Mouse (Mus musculus) Patski (cell line): ENCODE measurements around the gene Med15. TPM values are rescaled to one million over a fixed set of nuclear protein-coding genes. Genes with fewer than 3 reads are reported as not detected.
"Not testable (repeated sequence)": the region's sequence is repeated elsewhere in the genome, so short reads cannot be mapped to it uniquely, and the experiment has no call there.

ENCODE experiments used
- ATAC-seq: fragments of 100-300 bp; one replicate; pipeline ENCODE4 v1.8.0; 2021
- CTCF ChIA-PET: fragments of 350-600 bp; sonication (Branson Sonifier 250); formaldehyde crosslinking; loops from one replicate; lab custom pipeline; 2022; ENCODE audit warnings: inconsistent platforms; lab: Charles Lee
- POLR2A ChIA-PET: fragments of 350-600 bp; sonication (Branson Sonifier 250); formaldehyde crosslinking; loops from one replicate; lab custom pipeline; 2022; ENCODE audit warnings: antibody characterized with exemption, inconsistent platforms; lab: Charles Lee
- DNase-seq: peaks from one replicate; pipeline ENCODE4 v3.0.0-alpha.2; 2011; ENCODE audit warnings: low read depth, low spot score
- H3K27me3 ChIP-seq: fragments of 371-371 bp; one replicate; pipeline ENCODE4 v1.5.1; 2021
- CTCF ChIP-seq: fragments of 100-300 bp; IDR thresholded peaks from one replicate; pipeline ENCODE4 v1.5.1; 2021
- in situ Hi-C: fragments of 300-500 bp; cut with MboI; formaldehyde crosslinking; loops from 3 replicates; pipeline ENCODE4 v1.11.1; 2018; ENCODE audit warnings: low pct_unique_long_range_greater_than_20kb, mixed read lengths
- polyA plus RNA-seq: library from polyadenylated mRNA; unstranded; gene quantifications from one replicate; pipeline ENCODE4 v1.2.3, GENCODE M21; 2021

Gene Med15
- polyA plus RNA-seq, 1 experiment from 2014 or later: 69.1 TPM

GRCm38 (mm10) chr16:17625488-17626268 lies 107.0 kb downstream of the Med15 start:
- ATAC-seq (no peak), DNase-seq (no peak)
- CTCF ChIA-PET: interaction anchor here (0.6 to 1.1 kb wide), 5 partner anchors 11 to 71 kb away, joined by 3 to 5 read pairs (median 3); no protein-coding TSS in a partner anchor
- POLR2A ChIA-PET: no interaction called here
- in situ Hi-C loops: no loop called here
- H3K27me3 ChIP-seq: no peaks in the 10 kb centered on the region
- TF ChIP-seq CTCF: peak; percentile 76

- POLR2A ChIA-PET: no interaction called here
- no peak for TF ChIP-seq CTCF
Measured at GRCm38 (mm10) chr16:17621936-17622335, 110.8 kb downstream of the Med15 start.

DNA sequence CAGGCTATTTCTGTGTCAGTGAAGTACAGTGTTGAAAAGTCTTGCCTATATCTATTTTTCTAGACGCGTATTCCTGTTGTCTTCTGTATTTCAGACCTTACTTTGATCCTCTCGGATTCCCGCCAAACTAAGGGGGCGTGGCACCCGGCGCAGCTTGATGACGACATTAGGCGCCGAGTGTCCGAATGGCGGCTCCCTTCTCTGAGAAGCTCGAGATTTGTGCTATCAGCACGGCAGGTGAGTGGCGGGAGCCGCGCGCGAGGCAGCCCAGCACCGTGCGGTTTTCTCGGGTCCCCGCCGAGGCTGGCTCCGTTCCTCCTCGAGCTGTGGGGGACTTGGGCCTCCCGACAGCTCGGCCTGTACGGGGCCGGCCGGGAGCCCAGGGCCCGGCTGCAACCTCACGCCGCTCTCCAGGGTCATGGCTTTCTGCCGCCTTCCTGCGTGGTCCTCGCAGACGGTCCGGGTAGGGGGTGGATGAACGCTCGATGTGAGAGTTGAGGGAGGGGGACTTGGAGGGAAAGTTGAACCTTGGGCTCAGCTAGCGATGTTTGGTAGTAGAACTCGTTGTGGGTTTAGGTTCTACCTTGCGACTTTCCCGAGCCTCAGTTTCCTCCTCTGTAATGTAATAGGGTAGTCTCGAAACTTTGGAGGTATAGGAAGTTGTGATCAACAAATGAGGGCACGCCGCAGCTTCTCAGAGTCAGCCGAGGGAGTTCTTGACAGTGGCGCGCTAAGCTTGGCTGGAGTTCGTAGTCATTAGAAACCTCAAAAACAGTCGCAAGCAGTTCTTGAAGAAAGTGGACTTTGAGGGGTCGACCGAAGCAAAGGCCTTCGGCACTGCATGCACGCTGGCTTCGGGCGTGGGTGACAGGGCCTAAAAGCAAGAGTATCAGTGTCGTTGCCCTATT lies 113.2 kb downstream of the Med15 start, which contains the start of gene Smpd4:
TSS of gene Smpd4 (plus strand) at position 157 of the 908 bp plus-strand sequence.
- TF ChIP-seq CTCF: no peak
- in situ Hi-C loops: loop anchor here (5.0 kb wide), 1 partner anchor 62 kb away; no protein-coding TSS in a partner anchor
- ChIA-PET POLR2A (interaction anchor here (0.6 kb wide), 1 partner anchor 30 kb away, joined by 3 read pairs; no protein-coding TSS in a partner anchor), CTCF (interaction anchor here (1.2 to 5.0 kb wide), 5 partner anchors 10 to 62 kb away, joined by 3 to 45 read pairs (median 6); no protein-coding TSS in a partner anchor)
- ATAC-seq: no peak
- no peak for DNase-seq
- H3K27me3 ChIP-seq: no peaks in the 10 kb centered on the region

More at GRCm38 (mm10) chr16:17621936-17622335, 110.8 kb downstream of the Med15 start:
- H3K27me3 ChIP-seq: no peaks in the 10 kb centered on the region
- ATAC-seq: no peak
- CTCF ChIA-PET: interaction anchor here (0.8 to 1.2 kb wide), 2 partner anchors 16 to 37 kb away, joined by 3 read pairs; no protein-coding TSS in a partner anchor
- DNase-seq: no peak
- in situ Hi-C loops: loop anchor here (5.0 kb wide), 1 partner anchor 65 kb away; no protein-coding TSS in a partner anchor

- ChIA-PET POLR2A (no interaction called here), CTCF (interaction anchor here (1.1 to 5.0 kb wide), 4 partner anchors 9 to 60 kb away, joined by 3 to 45 read pairs (median 14); partner anchors contain the start of genes Lrrc74b and P2rx6)
- no peaks in the 10 kb centered on the region for H3K27me3 ChIP-seq
- in situ Hi-C loops: no loop called here
- ATAC-seq (no peak), DNase-seq (no peak)
- peak; percentile 80 for TF ChIP-seq CTCF
Measured at GRCm38 (mm10) chr16:17617922-17618565, 114.6 kb downstream of the Med15 start.

GRCm38 (mm10) chr16:17616212-17616611 lies 116.5 kb downstream of the Med15 start:
- H3K27me3 ChIP-seq: no peaks in the 10 kb centered on the region
- TF ChIP-seq CTCF: no peak
- POLR2A ChIA-PET: no interaction called here
- DNase-seq (no peak), ATAC-seq (no peak)
- CTCF ChIA-PET: interaction anchor here (1.0 to 5.0 kb wide), 4 partner anchors 49 to 58 kb away, joined by 3 to 45 read pairs (median 13); partner anchors contain the start of genes Lrrc74b and P2rx6
- in situ Hi-C loops: no loop called here

DNA sequence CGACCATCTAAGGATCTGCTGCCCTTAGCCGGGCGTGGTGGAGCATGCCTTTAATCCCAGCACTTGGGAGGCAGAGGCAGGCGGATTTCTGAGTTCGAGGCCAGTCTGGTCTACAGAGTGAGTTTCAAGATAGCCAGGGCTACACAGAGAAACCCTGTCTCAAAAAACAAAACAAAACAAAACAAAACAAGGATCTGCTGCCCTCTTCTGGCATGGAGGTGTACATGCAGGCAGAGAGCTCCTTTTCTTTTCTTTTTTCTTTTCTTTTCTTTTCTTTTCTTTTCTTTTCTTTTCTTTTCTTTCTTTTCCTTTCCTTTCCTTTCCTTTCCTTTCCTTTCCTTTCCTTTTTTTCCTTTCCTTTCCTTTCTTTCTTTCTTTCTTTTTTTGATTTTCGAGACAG lies 118.0 kb downstream of the Med15 start:
- not testable (repeated sequence) for ATAC-seq

DNA sequence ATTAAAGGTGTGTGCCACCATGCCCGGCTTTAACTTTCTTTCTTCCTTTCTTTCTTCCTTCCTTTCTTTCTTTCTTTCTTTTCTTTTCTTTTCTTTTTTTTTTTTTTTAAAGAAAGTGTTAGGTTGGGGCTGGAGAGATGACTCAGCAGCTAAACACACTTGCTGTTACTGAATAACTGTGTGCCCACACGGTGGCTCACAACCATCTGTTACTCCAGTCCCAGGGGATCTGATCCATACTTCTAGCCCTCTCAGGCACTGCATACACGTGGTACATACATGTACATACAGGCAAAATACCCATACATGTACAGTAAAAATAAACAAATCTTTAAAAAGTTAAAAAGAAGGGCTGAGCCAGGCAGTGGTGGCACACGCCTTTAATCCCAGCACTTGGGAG lies 121.3 kb downstream of the Med15 start:
- in situ Hi-C loops: no loop called here
- ATAC-seq (no peak), DNase-seq (peak; percentile 41)
- ChIA-PET POLR2A (no interaction called here), CTCF (interaction anchor here (1.1 to 3.3 kb wide), 3 partner anchors 14 to 53 kb away, joined by 3 to 14 read pairs (median 4); no protein-coding TSS in a partner anchor)
- no peaks in the 10 kb centered on the region for H3K27me3 ChIP-seq
- peak; percentile 22 for TF ChIP-seq CTCF

More for the DNA sequence above, 118.0 kb downstream of the Med15 start:
- DNase-seq, H3K27me3 ChIP-seq, in situ Hi-C loops: not testable (repeated sequence)
- ChIA-PET CTCF (interaction anchor here (0.7 to 5.0 kb wide), 3 partner anchors 48 to 57 kb away, joined by 6 to 45 read pairs (median 23); partner anchors contain the start of genes Lrrc74b and P2rx6), POLR2A (interaction anchor here (0.7 kb wide), 1 partner anchor 57 kb away, joined by 5 read pairs; no protein-coding TSS in a partner anchor)
- peak; percentile 78 for TF ChIP-seq CTCF

GRCm38 (mm10) chr16:17605684-17606083 lies 127.0 kb downstream of the Med15 start:
- POLR2A ChIA-PET: no interaction called here

GRCm38 (mm10) chr16:17604941-17605340 lies 127.8 kb downstream of the Med15 start:
- CTCF ChIA-PET: interaction anchor here (1.0 to 1.5 kb wide), 3 partner anchors 16 to 50 kb away, joined by 3 to 4 read pairs (median 4); partner anchors contain the start of gene P2rx6
- no peak for TF ChIP-seq CTCF
- DNase-seq: no peak
- in situ Hi-C loops: no loop called here
- ATAC-seq: no peak
- no peaks in the 10 kb centered on the region for H3K27me3 ChIP-seq
- POLR2A ChIA-PET: no interaction called here

More at GRCm38 (mm10) chr16:17605684-17606083, 127.0 kb downstream of the Med15 start:
- in situ Hi-C loops: no loop called here
- H3K27me3 ChIP-seq: no peaks in the 10 kb centered on the region
- CTCF ChIA-PET: interaction anchor here (1.4 to 1.9 kb wide), 3 partner anchors 16 to 43 kb away, joined by 3 to 4 read pairs (median 4); partner anchors contain the start of gene P2rx6
- no peak for ATAC-seq
- TF ChIP-seq CTCF: no peak
- no peak for DNase-seq

Other genes with a start within 250 kb of the Med15 start
- 0.99 TPM for gene Aifm3, start 243.3 kb downstream of the Med15 start, polyA plus RNA-seq
- gene Lztr1, start 224.2 kb downstream of the Med15 start, polyA plus RNA-seq: 156 TPM
- 40.6 TPM for gene Thap7, start 201.8 kb downstream of the Med15 start, polyA plus RNA-seq
- gene Lrrc74b, start 171.6 kb downstream of the Med15 start, polyA plus RNA-seq: 0.03 TPM
- 0.87 TPM for gene P2rx6, start 171.0 kb downstream of the Med15 start, polyA plus RNA-seq
- gene Slc7a4, start 149.7 kb downstream of the Med15 start, polyA plus RNA-seq: 3.7 TPM
- 31.3 TPM for gene Smpd4, start 113.5 kb downstream of the Med15 start, polyA plus RNA-seq
- 9.6 TPM for gene Ccdc74a, start 86.4 kb downstream of the Med15 start, polyA plus RNA-seq
- gene Klhl22, start 26.7 kb upstream of the Med15 start, polyA plus RNA-seq: 128 TPM
- gene Scarf2, start 64.4 kb upstream of the Med15 start, polyA plus RNA-seq: 60.3 TPM
- 0.21 TPM for gene B830017H08Rik, start 100.2 kb upstream of the Med15 start, polyA plus RNA-seq
- 1.4 TPM for gene Car15, start 105.5 kb upstream of the Med15 start, polyA plus RNA-seq
- 0.17 TPM for gene Gm20518, start 158.8 kb upstream of the Med15 start, polyA plus RNA-seq
- gene Tssk1, start 161.3 kb upstream of the Med15 start, polyA plus RNA-seq: 0.13 TPM
- gene Dgcr2, start 165.7 kb upstream of the Med15 start, polyA plus RNA-seq: 75.2 TPM
- 0.08 TPM for gene Tssk2, start 165.7 kb upstream of the Med15 start, polyA plus RNA-seq
- 25.7 TPM for gene Ess2, start 178.5 kb upstream of the Med15 start, polyA plus RNA-seq
- not detected for gene Gsc2, start 182.2 kb upstream of the Med15 start, polyA plus RNA-seq
- gene Slc25a1, start 195.3 kb upstream of the Med15 start, polyA plus RNA-seq: 114 TPM
- 0.31 TPM for gene Vpreb2, start 247.5 kb upstream of the Med15 start, polyA plus RNA-seq